Mouse (Mus musculus) embryonic facial prominence, embryonic 13.5 days (tissue): ENCODE data around the gene Tmtc2. TPM values are rescaled to one million over a fixed set of nuclear protein-coding genes. Genes with fewer than 3 reads are reported as not detected.

Experiments
- ATAC-seq: fragments of 200-750 bp; cut with Nextera tagmentation; 2 replicates; pipeline ENCODE4 v1.8.0; 2017; ENCODE audit warnings: low read depth; ENCODE audit not compliant: insufficient number of reproducible peaks, insufficient read depth, low FRiP score, low TSS enrichment
- H3K27ac ChIP-seq: fragments of 300-500 bp; sonication (generic); 2 replicates; pipeline ENCODE4 v1.5.1; 2015; ENCODE audit warnings: moderate library complexity, mild to moderate bottlenecking, inconsistent platforms
- H3K27me3 ChIP-seq: fragments of 300-500 bp; sonication (generic); 2 replicates; pipeline ENCODE4 v1.6.1; 2015; ENCODE audit warnings: mild to moderate bottlenecking, inconsistent platforms
- H3K36me3 ChIP-seq: fragments of 300-500 bp; sonication (generic); 2 replicates; pipeline ENCODE4 v1.6.1; 2015; ENCODE audit warnings: mild to moderate bottlenecking, inconsistent platforms
- H3K4me1 ChIP-seq: fragments of 300-500 bp; sonication (generic); 2 replicates; pipeline ENCODE4 v1.6.1; 2015; ENCODE audit warnings: inconsistent platforms
- H3K4me2 ChIP-seq: fragments of 300-500 bp; sonication (generic); 2 replicates; pipeline ENCODE4 v1.6.1; 2015; ENCODE audit warnings: moderate library complexity, mild to moderate bottlenecking, inconsistent platforms
- H3K4me3 ChIP-seq: fragments of 300-500 bp; sonication (generic); 2 replicates; pipeline ENCODE4 v1.5.1; 2015; ENCODE audit warnings: mild to moderate bottlenecking, inconsistent platforms
- H3K9ac ChIP-seq: fragments of 300-500 bp; sonication (generic); 2 replicates; pipeline ENCODE4 v1.6.1; 2015; ENCODE audit warnings: mild to moderate bottlenecking, inconsistent platforms
- H3K9me3 ChIP-seq: fragments of 300-500 bp; sonication (generic); 2 replicates; pipeline ENCODE4 v1.6.1; 2016; ENCODE audit warnings: inconsistent platforms
- WGBS: fragments of 180-500 bp; shearing (Covaris S2); methylation state at CpG from one replicate; pipeline ENCODE4 v1.1.7; 2015; ENCODE audit warnings: mixed read lengths; 5-methylcytosine and 5-hydroxymethylcytosine counted together
- polyA plus RNA-seq: library from polyadenylated mRNA; unstranded; fragments of >200 nt; fragmentation: Nextera tagmentation; extraction: Ambion mirVana; gene quantifications from 2 replicates; pipeline ENCODE4 v1.2.1, GENCODE M21; 2015

Gene Tmtc2
- polyA plus RNA-seq, 1 experiment from 2014 or later: 17.0 TPM

GRCm38 (mm10) chr10:105572301-105572700 lies 1.9 kb downstream of the Tmtc2 start:
- ATAC-seq: no peak

GRCm38 (mm10) chr10:105571831-105572230 lies 2.4 kb downstream of the Tmtc2 start:
- peak overlapping the region; percentile 82 for H3K4me3 ChIP-seq
- H3K4me1 ChIP-seq: peaks cover 16% of the 10 kb centered on the region
- H3K4me2 ChIP-seq: peak overlapping the region; percentile 86
- no peak for ATAC-seq
- H3K36me3 ChIP-seq: 0 out of 2 replicates have a peak, but pooled peaks cover 5% of the 10 kb centered on the region
- no peaks in the 10 kb centered on the region for H3K27me3 ChIP-seq
- no peak overlapping the region for H3K27ac ChIP-seq
- peak overlapping the region; percentile 84 for H3K9ac ChIP-seq
- H3K9me3 ChIP-seq: no peaks in the 10 kb centered on the region
- 62% methylated on average over 4 of the region's 4 CpGs for WGBS

More at GRCm38 (mm10) chr10:105572301-105572700, 1.9 kb downstream of the Tmtc2 start:
- Histone ChIP-seq H3K27me3 (no peaks in the 10 kb centered on the region), H3K27ac (no peak overlapping the region), H3K4me2 (peak overlapping the region; percentile 86), H3K4me3 (peak overlapping the region; percentile 82), H3K9ac (peak overlapping the region; percentile 84), H3K36me3 (0 out of 2 replicates have a peak, but pooled peaks cover 5% of the 10 kb centered on the region), H3K4me1 (peaks cover 19% of the 10 kb centered on the region), H3K9me3 (no peaks in the 10 kb centered on the region)
- WGBS: 34% methylated on average over 7 of the region's 7 CpGs

- H3K4me3 ChIP-seq: peak overlapping the region; percentile 20
- no peak overlapping the region for H3K27ac ChIP-seq
- ATAC-seq: no peak
- 0 out of 2 replicates have a peak, but pooled peaks cover 5% of the 10 kb centered on the region for H3K36me3 ChIP-seq
- H3K4me1 ChIP-seq: peaks cover 16% of the 10 kb centered on the region
- H3K9me3 ChIP-seq: no peaks in the 10 kb centered on the region
- WGBS: 76% methylated on average over 8 of the region's 8 CpGs
- peak overlapping the region; percentile 86 for H3K4me2 ChIP-seq
- H3K27me3 ChIP-seq: no peaks in the 10 kb centered on the region
- H3K9ac ChIP-seq: no peak overlapping the region
These were observed 3.2 kb downstream of the Tmtc2 start for GRCm38 (mm10) chr10:105571019-105571418.

- ATAC-seq: no peak
- Histone ChIP-seq H3K9me3 (no peaks in the 10 kb centered on the region), H3K4me3 (no peak overlapping the region), H3K27ac (no peak overlapping the region), H3K36me3 (0 out of 2 replicates have a peak, but pooled peaks cover 5% of the 10 kb centered on the region), H3K27me3 (no peaks in the 10 kb centered on the region), H3K9ac (no peak overlapping the region), H3K4me2 (no peak overlapping the region), H3K4me1 (peaks cover 16% of the 10 kb centered on the region)
- WGBS: 90% methylated on average over 4 of the region's 4 CpGs
These were observed 4.7 kb downstream of the Tmtc2 start for GRCm38 (mm10) chr10:105569573-105569972.

GRCm38 (mm10) chr10:105567825-105568531 lies 6.3 kb downstream of the Tmtc2 start:
- Histone ChIP-seq H3K9me3 (no peaks in the 10 kb centered on the region), H3K4me1 (peaks cover 19% of the 10 kb centered on the region), H3K36me3 (0 out of 2 replicates have a peak, but pooled peaks cover 5% of the 10 kb centered on the region), H3K27ac (no peak overlapping the region), H3K27me3 (no peaks in the 10 kb centered on the region), H3K9ac (no peak overlapping the region), H3K4me2 (no peak overlapping the region), H3K4me3 (no peak overlapping the region)
- WGBS: 83% methylated on average over 8 of the region's 8 CpGs
- ATAC-seq: no peak

DNA sequence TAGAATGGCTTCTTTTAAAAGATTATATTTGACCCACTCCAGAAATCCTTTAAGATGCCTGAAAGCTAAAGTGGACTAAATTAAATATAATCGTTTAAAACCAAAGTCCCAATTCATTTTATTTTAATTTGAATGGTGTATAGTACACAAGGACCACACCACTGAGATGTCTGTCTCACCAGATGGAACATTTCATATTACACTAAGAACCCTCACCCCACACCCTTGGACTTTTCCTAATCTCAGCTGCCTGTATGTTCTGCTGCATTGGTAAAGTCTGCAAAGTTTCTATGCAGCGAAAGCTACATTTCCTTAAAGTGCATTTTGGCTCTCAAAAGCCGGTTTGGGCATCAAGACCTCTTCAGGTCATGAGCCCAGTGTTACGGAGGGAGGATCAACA lies 12.7 kb downstream of the Tmtc2 start:
- no peak overlapping the region for H3K4me2 ChIP-seq
- no peak overlapping the region for H3K4me3 ChIP-seq
- H3K4me1 ChIP-seq: peaks cover 14% of the 10 kb centered on the region
- no peaks in the 10 kb centered on the region for H3K27me3 ChIP-seq
- no peak overlapping the region for H3K9ac ChIP-seq
- H3K36me3 ChIP-seq: peaks cover 5% of the 10 kb centered on the region; the same call in 1 of the 2 replicates
- 87% methylated on average over 4 of the region's 4 CpGs for WGBS
- H3K9me3 ChIP-seq: no peaks in the 10 kb centered on the region
- ATAC-seq: no peak
- H3K27ac ChIP-seq: no peak overlapping the region

GRCm38 (mm10) chr10:105557581-105557980 lies 16.7 kb downstream of the Tmtc2 start:
- WGBS: 59% methylated on average over 5 of the region's 5 CpGs
- H3K36me3 ChIP-seq: peaks cover 5% of the 10 kb centered on the region; the same call in 1 of the 2 replicates
- no peaks in the 10 kb centered on the region for H3K27me3 ChIP-seq
- H3K4me3 ChIP-seq: no peak overlapping the region
- peaks cover 11% of the 10 kb centered on the region for H3K4me1 ChIP-seq
- no peak overlapping the region for H3K27ac ChIP-seq
- ATAC-seq: no peak
- no peak overlapping the region for H3K4me2 ChIP-seq
- no peaks in the 10 kb centered on the region for H3K9me3 ChIP-seq
- H3K9ac ChIP-seq: no peak overlapping the region

DNA sequence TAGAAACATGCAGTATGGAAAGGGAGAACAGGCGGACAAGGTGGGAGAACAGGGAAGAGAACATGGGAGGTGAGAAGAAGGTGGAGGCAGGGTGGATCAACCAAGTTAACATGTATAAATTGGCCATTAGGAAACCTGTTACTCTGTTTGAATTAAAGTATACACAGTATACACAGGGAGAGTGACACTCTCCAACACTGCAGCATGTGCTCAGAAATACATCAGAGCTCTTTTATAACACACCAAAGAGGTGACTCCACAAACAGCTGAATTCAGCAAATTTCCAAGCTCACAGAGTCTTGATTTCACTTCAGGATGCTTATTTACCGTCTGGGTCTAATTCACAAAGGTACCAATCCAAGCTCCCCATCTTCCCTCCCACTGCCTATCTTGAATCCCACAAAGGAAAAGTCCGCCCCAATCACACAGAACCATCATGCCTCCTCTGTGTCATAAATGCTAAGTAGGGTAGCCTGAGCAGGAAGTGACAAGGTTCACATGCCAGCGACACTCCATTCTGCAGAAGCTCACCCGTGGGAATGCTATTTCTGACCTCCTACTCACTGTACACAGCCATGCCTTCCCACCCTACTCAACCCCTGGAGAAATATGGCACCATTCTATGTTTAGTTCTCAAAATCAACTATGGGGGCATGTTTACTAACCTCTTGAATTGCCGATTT lies 17.2 kb downstream of the Tmtc2 start:
- H3K9me3 ChIP-seq: no peaks in the 10 kb centered on the region
- H3K4me2 ChIP-seq: no peak overlapping the region
- ATAC-seq: no peak
- no peaks in the 10 kb centered on the region for H3K27me3 ChIP-seq
- no peak overlapping the region for H3K27ac ChIP-seq
- H3K4me3 ChIP-seq: no peak overlapping the region
- peaks cover 11% of the 10 kb centered on the region for H3K4me1 ChIP-seq
- no peak overlapping the region for H3K9ac ChIP-seq
- peaks cover 5% of the 10 kb centered on the region; the same call in 1 of the 2 replicates for H3K36me3 ChIP-seq
- WGBS: 69% methylated on average over 6 of the region's 6 CpGs

- Histone ChIP-seq H3K36me3 (no peaks in the 10 kb centered on the region), H3K4me2 (no peak overlapping the region), H3K27me3 (no peaks in the 10 kb centered on the region), H3K4me1 (peaks cover 11% of the 10 kb centered on the region), H3K4me3 (no peak overlapping the region), H3K9ac (no peak overlapping the region), H3K27ac (no peak overlapping the region), H3K9me3 (no peaks in the 10 kb centered on the region)
- ATAC-seq: no peak
- WGBS: 80% methylated on average over 2 of the region's 2 CpGs
These were observed 20.1 kb downstream of the Tmtc2 start for GRCm38 (mm10) chr10:105554153-105554552.

- H3K27ac ChIP-seq: no peak overlapping the region
- no peak overlapping the region for H3K9ac ChIP-seq
- H3K36me3 ChIP-seq: 0 out of 2 replicates have a peak, but pooled peaks cover 10% of the 10 kb centered on the region
- no peak overlapping the region for H3K4me2 ChIP-seq
- no peaks in the 10 kb centered on the region for H3K9me3 ChIP-seq
- WGBS: 92% methylated on average over 2 of the region's 2 CpGs
- no peak for ATAC-seq
- H3K27me3 ChIP-seq: no peaks in the 10 kb centered on the region
- H3K4me3 ChIP-seq: no peak overlapping the region
- H3K4me1 ChIP-seq: no peaks in the 10 kb centered on the region
These were observed 26.2 kb downstream of the Tmtc2 start for GRCm38 (mm10) chr10:105548040-105548439.

DNA sequence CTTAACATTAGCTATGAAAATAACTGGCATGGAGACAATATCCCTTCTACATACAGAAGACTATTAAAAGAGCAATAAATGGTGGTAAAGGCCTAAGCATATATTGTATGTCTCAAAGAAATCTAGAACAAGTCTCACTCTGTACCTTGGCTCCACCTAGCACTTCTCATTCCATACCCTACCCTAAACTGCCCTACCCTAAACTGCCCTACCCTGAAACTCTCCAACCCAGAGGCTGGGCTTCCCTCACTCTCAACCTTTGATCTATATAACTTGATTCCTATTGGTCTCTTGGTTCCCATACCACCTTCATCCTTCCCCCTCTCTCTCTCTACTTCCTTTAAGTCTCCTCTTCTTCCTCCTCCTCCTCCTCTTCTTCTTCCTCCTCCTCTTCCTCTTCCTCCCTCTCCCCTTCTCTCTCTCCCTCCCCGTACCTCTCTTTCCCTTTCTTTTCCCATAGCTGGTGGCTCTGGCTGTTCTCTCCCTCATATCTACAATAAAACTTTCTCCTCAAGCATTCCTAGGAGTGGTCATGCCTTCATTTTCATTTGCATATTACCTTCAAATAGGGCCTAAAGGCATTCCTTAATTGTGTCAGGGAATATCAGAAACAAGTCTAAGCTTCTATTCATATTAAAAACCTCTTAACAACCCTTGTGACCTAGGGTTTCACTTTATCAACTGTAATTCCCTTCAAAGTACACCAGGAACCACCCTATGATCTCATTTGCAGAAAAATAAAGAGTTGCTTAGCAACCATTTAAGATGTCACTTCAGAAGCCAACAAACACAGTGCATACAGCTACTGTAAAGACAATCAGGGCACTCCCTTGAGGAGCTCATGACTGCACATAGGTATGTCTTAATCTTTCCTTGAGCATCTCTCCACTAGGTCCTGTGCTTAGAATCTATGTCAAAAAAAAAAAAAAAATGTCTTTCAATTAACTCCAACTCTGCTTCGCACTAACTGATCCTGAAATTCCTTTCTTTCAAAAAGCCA lies 29.9 kb downstream of the Tmtc2 start:
- H3K4me1 ChIP-seq: no peaks in the 10 kb centered on the region
- no peaks in the 10 kb centered on the region for H3K27me3 ChIP-seq
- H3K4me2 ChIP-seq: no peak overlapping the region
- no peaks in the 10 kb centered on the region for H3K9me3 ChIP-seq
- no peak overlapping the region for H3K27ac ChIP-seq
- 82% methylated on average over 2 of the region's 2 CpGs for WGBS
- no peak overlapping the region for H3K4me3 ChIP-seq
- ATAC-seq: no peak
- H3K9ac ChIP-seq: no peak overlapping the region
- 0 out of 2 replicates have a peak, but pooled peaks cover 10% of the 10 kb centered on the region for H3K36me3 ChIP-seq
